Mouse (Mus musculus) G1E (cell line): Measurements from ENCODE around the gene Tmcc3. TPM values are rescaled to one million over a fixed set of nuclear protein-coding genes. Genes with fewer than 3 reads are reported as not detected.

ENCODE experiments used
- ATAC-seq: 2 replicates; pipeline ENCODE4 v1.8.0; 2016; ENCODE audit warnings: mild to moderate bottlenecking; ENCODE audit not compliant: insufficient number of reproducible peaks, poor library complexity, low FRiP score, severe bottlenecking; ENCODE audit errors: extremely low read depth
- DNase-seq: peaks from one replicate; pipeline ENCODE4 v3.0.0; 2012; ENCODE audit warnings: low spot score
- H3K27me3 ChIP-seq: 2 replicates; pipeline ENCODE4 v1.6.1; 2012; ENCODE audit warnings: mild to moderate bottlenecking, low read length, inconsistent platforms; ENCODE audit not compliant: insufficient read depth
- H3K36me3 ChIP-seq: replicated peaks from 2 replicates; pipeline ENCODE3; 2012; ENCODE audit warnings: mild to moderate bottlenecking, inconsistent platforms
- H3K4me1 ChIP-seq: 2 replicates; pipeline ENCODE4 v1.6.1; 2012; ENCODE audit warnings: low read depth, low read length, inconsistent platforms, mixed read lengths; ENCODE audit not compliant: insufficient read depth
- H3K4me3 ChIP-seq: 2 replicates; pipeline ENCODE4 v1.5.1; 2012; ENCODE audit warnings: low read depth, mild to moderate bottlenecking, inconsistent platforms, low read length, moderate library complexity, mixed read lengths
- H3K9me3 ChIP-seq: replicated peaks from 2 replicates; pipeline ENCODE4 v1.6.1; 2012; ENCODE audit warnings: inconsistent platforms
- CTCF ChIP-seq: IDR thresholded peaks from 2 replicates; pipeline ENCODE4 v1.5.1; 2012; ENCODE audit warnings: low read depth, low read length, inconsistent platforms, mixed read lengths
- GATA1 ChIP-seq: IDR thresholded peaks from 2 replicates; pipeline ENCODE4 v1.6.1; 2012; ENCODE audit warnings: borderline replicate concordance, low read length, inconsistent platforms, mixed read lengths
- GATA2 ChIP-seq: IDR thresholded peaks from 2 replicates; pipeline ENCODE4 v1.6.1; 2012; ENCODE audit warnings: low read depth, low read length, inconsistent platforms, borderline replicate concordance
- POLR2AphosphoS5 ChIP-seq: IDR thresholded peaks from 2 replicates; pipeline ENCODE4 v1.6.1; 2012; ENCODE audit warnings: low read depth, low read length, inconsistent platforms; ENCODE audit not compliant: insufficient replicate concordance
- TAL1 ChIP-seq: conservative IDR thresholded peaks from 2 replicates; pipeline ENCODE4 v1.6.1; 2012; ENCODE audit warnings: low read depth, low read length, inconsistent platforms, mixed read lengths
- polyA plus RNA-seq: library from polyadenylated mRNA; stranded (reverse); fragments of >175 nt; gene quantifications from 2 replicates; pipeline ENCODE4 v1.2.3, GENCODE M21; 2012
- total RNA-seq, 2 experiments: library from RNA; stranded (forward) in 1 of 2; stranded (reverse) in 1 of 2; fragments of 200-1000 nt in 1 of 2; fragments of >200 nt in 1 of 2; fragmentation: Nextera tagmentation in 1 of 2; gene quantifications; 2 replicates each; pipeline ENCODE4 v1.2.3; 2014 to 2017

Gene Tmcc3
- total and polyA plus RNA-seq, 3 experiments, result 3.3 to 15.6 (median 8.1) TPM

GRCm38 (mm10) chr10:94354427-94354826 lies 42.7 kb downstream of the Tmcc3 start:
- DNase-seq (no peak), ATAC-seq (no peak)
- H3K27me3 ChIP-seq, result no peaks in the 10 kb centered on the region
- no peaks in the 10 kb centered on the region for H3K9me3 ChIP-seq
- no peak for TF ChIP-seq POLR2AphosphoS5
- no peak overlapping the region for H3K4me3 ChIP-seq
- no peaks in the 10 kb centered on the region for H3K36me3 ChIP-seq
- H3K4me1 ChIP-seq, result no peaks in the 10 kb centered on the region

- Histone ChIP-seq H3K4me3 (no peak overlapping the region), H3K27me3 (no peaks in the 10 kb centered on the region), H3K4me1 (no peaks in the 10 kb centered on the region), H3K9me3 (no peaks in the 10 kb centered on the region), H3K36me3 (no peaks in the 10 kb centered on the region)
- TF ChIP-seq POLR2AphosphoS5, result no peak
- no peak for TF ChIP-seq CTCF
- ATAC-seq (no peak), DNase-seq (no peak)
Measured at GRCm38 (mm10) chr10:94356504-94357169, 44.9 kb downstream of the Tmcc3 start.

DNA sequence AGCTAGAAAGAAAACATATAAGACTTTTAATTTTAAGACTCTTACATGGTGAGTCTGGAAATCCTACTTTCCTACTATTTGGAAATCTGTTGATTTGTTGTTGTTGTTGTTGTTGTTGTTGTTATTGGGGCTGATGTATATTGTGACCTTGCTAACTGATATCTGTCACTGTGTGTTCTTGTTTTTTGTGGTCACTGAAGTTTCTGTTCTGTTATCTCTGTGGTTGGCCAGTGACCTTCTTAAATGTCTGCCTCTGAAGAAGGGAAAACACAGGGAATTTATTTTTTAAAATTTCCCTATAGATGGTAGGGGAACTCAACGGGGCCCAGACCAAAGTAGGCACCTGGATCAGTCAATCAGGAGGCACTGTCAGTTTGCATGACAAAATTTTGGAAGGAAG lies 48.9 kb downstream of the Tmcc3 start:
- TF ChIP-seq TAL1 (no peak), POLR2AphosphoS5 (no peak), GATA2 (no peak), GATA1 (no peak), CTCF (no peak)
- H3K27me3 ChIP-seq, result no peaks in the 10 kb centered on the region

DNA sequence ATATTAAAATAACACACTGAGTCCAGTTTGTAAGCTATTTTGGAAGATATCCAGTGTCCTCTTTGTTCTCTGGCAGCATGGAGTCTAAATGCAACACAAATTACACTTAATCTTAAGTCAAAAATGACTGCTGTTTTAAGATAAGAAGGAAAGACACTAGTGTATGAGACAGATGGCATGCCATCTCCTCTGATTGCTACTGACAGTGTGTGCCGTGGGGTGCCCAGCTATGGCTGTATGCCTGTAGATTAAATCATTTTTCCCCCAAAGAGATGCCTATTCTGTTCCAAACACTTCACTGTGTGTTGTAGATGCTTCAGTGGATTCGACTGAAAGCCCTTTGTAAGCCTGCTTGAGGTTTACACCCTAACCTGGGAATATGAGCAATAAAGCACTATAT lies 59.5 kb downstream of the Tmcc3 start:
- Histone ChIP-seq H3K9me3 (0 out of 2 replicates have a peak, but pooled peaks cover 4% of the 10 kb centered on the region), H3K4me1 (no peaks in the 10 kb centered on the region), H3K27me3 (peaks cover 9% of the 10 kb centered on the region; the same call in 1 of the 2 replicates), H3K36me3 (no peaks in the 10 kb centered on the region), H3K4me3 (no peak overlapping the region)
- ATAC-seq, result no peak
- no peak for DNase-seq
- TF ChIP-seq GATA2, result no peak
- no peak for TF ChIP-seq TAL1
- TF ChIP-seq CTCF, result no peak

More for the DNA sequence above, 48.9 kb downstream of the Tmcc3 start:
- no peaks in the 10 kb centered on the region for H3K36me3 ChIP-seq
- no peak for DNase-seq
- no peak overlapping the region for H3K4me3 ChIP-seq
- ATAC-seq, result no peak
- H3K9me3 ChIP-seq, result no peaks in the 10 kb centered on the region
- no peaks in the 10 kb centered on the region for H3K4me1 ChIP-seq

DNA sequence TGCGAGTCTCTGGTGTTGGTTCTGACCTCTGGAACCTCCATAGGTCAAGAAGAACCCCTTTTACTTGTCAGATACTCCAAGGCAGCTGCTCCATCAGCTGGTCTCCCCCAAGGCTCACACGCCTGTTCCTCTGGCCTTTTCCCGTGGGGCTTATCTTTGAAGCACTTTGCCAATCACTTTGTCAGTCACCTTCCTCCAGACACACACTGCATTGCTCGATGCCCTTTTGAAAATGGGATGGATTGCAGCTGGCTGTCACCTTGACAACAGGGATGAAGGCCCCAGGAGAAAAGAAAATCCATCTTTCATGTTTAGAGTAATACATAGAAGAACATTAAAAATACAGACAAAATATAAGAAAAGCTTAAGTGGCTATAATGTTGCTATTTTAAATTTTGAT lies 65.2 kb downstream of the Tmcc3 start:
- Histone ChIP-seq H3K4me3 (no peak overlapping the region), H3K36me3 (no peaks in the 10 kb centered on the region), H3K9me3 (no peaks in the 10 kb centered on the region), H3K27me3 (peaks cover 9% of the 10 kb centered on the region; the same call in 1 of the 2 replicates), H3K4me1 (no peaks in the 10 kb centered on the region)
- TF ChIP-seq GATA2, result no peak
- TF ChIP-seq GATA1, result no peak
- no peak for TF ChIP-seq POLR2AphosphoS5
- no peak for TF ChIP-seq CTCF
- TF ChIP-seq TAL1, result no peak
- no peak for ATAC-seq
- no peak for DNase-seq

DNA sequence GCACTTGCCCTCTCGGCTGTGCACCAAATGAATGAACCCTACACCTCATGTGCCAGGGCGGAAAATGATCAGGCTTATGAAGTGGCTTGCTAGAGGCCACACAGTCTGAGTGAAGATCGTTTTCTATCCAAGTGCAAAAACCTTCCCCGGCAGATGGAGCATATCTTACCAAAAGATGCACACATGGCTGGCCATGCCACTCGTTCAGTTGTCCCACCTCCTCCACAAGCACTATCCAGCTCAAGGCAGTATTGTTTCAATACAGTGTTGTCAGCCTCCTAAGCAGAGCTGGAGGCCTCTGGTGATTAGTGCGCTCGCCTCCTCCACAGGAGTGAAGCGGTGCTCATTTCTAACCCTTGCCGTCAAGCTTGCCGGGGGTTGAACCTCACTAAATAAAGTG lies 66.1 kb downstream of the Tmcc3 start:
- Histone ChIP-seq H3K36me3 (no peaks in the 10 kb centered on the region), H3K27me3 (peaks cover 12% of the 10 kb centered on the region; the same call in 1 of the 2 replicates), H3K4me3 (no peak overlapping the region), H3K4me1 (no peaks in the 10 kb centered on the region), H3K9me3 (no peaks in the 10 kb centered on the region)
- ATAC-seq (no peak), DNase-seq (no peak)
- TF ChIP-seq CTCF (no peak), GATA2 (no peak), GATA1 (no peak), TAL1 (no peak), POLR2AphosphoS5 (no peak)

GRCm38 (mm10) chr10:94378383-94378782 lies 66.6 kb downstream of the Tmcc3 start:
- TF ChIP-seq TAL1 (no peak), GATA2 (no peak), GATA1 (no peak), POLR2AphosphoS5 (no peak), CTCF (no peak)
- Histone ChIP-seq H3K4me3 (no peak overlapping the region), H3K4me1 (no peaks in the 10 kb centered on the region), H3K27me3 (peaks cover 12% of the 10 kb centered on the region; the same call in 1 of the 2 replicates), H3K9me3 (no peaks in the 10 kb centered on the region), H3K36me3 (no peaks in the 10 kb centered on the region)
- ATAC-seq (no peak), DNase-seq (no peak)
